Mouse (Mus musculus) kidney, postnatal 25 days (tissue): ENCODE measurements around the gene Olfr247.
"Not testable (repeated sequence)": the region's sequence is repeated elsewhere in the genome, so short reads cannot be mapped to it uniquely, and the experiment has no call there.

ENCODE experiments used
- DNase-seq, 2 experiments: peaks; one replicate each; pipeline ENCODE4 v3.0.0; 2021; ENCODE audit warnings: mixed read lengths in 2 of 2

The Olfr247 gene

GRCm38 (mm10) chr10:129976040-129976439 lies at the start of gene Olfr247:
Gene Olfr247 (minus strand): TSS chr10:129976140.
- not testable (repeated sequence) for DNase-seq

DNA sequence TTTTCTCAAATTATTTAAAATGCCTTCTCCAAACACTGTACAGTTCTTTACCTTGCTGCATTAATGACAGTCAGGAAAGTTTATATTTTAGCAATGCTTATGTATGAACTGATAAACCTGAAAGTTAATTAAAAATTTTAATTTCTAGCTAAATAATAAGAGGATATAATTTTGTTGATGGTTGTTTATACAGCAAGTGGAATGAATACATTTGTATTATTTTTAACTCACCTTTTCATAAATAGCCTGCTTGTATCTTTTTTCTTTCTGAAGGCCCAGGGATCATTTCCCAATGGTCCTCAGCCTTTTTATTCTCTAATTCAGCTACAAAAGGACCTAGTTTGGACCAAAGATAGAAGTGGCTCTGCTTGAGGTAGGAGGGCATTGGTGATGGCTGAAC lies 36.4 kb upstream of the Olfr247 start, which contains the start of gene Olfr820:
Gene Olfr820, plus strand, starts transcription at position 301 of the 400 bp plus-strand sequence.
- DNase-seq: no peak

GRCm38 (mm10) chr10:130005366-130005765 lies 29.4 kb upstream of the Olfr247 start:
- DNase-seq: not testable (repeated sequence)

- DNase-seq: not testable (repeated sequence)
These were observed 28.2 kb upstream of the Olfr247 start for GRCm38 (mm10) chr10:130004104-130004503.

GRCm38 (mm10) chr10:129984962-129985361 lies 9.0 kb upstream of the Olfr247 start, which contains the start of gene Gm10310:
Gene Gm10310 (minus strand): TSS chr10:129985062.
- not testable (repeated sequence) for DNase-seq

- DNase-seq: not testable (repeated sequence)
These were observed 5.9 kb upstream of the Olfr247 start for GRCm38 (mm10) chr10:129981867-129982266.

GRCm38 (mm10) chr10:129972994-129973393 lies 2.9 kb downstream of the Olfr247 start:
- DNase-seq: not testable (repeated sequence)

- not testable (repeated sequence) for DNase-seq
These were observed 8.8 kb downstream of the Olfr247 start, which contains the start of gene Olfr819 for GRCm38 (mm10) chr10:129967166-129967565. Gene Olfr819 (minus strand): TSS chr10:129967266.

DNA sequence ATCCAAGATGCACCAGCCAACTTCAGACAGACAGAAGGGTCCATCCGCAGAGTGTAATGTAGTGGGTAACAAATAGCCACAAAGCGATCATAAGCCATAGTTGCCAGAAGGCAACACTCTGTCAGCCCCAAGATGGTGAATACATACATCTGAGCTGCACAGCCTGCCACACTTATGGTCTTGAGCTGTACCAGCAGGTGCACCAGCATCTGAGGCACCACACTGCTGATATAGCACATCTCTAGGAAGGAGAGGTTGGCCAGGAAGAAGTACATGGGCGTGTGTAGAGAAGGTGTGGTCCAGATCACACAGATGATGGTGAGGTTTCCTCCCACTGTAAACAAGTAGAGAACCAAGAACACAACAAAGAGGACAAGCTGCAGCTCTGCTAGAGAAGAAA lies 9.7 kb downstream of the Olfr247 start:
- DNase-seq: not testable (repeated sequence)

GRCm38 (mm10) chr10:129949000-129949399 lies 26.9 kb downstream of the Olfr247 start, which contains the start of gene Olfr818:
Gene Olfr818 (minus strand): TSS chr10:129949100.
- no peak for DNase-seq
